Mouse (Mus musculus): Measurements from ENCODE around the gene Pth1r. TPM values are rescaled to one million over a fixed set of nuclear protein-coding genes. Genes with fewer than 3 reads are reported as not detected.

Pth1r gene
- polyA plus RNA-seq (2017; shearing (Covaris generic)), result not detected

GRCm38 (mm10) chr9:110746961-110747360 lies at the start of gene Pth1r:
TSS of gene Pth1r (minus strand) at chr9:110747145.

GRCm38 (mm10) chr9:110741711-110742294 lies 5.1 kb downstream of the Pth1r start, which contains the start of gene Myl3:
TSS of gene Myl3 (plus strand) at chr9:110741861.

Other genes with a start within 250 kb of the Pth1r start
- gene Setd2, start 214.5 kb downstream of the Pth1r start, polyA plus RNA-seq (2017; shearing (Covaris generic)), result 29.3 TPM
- gene Nradd, start 122.7 kb downstream of the Pth1r start, polyA plus RNA-seq (2017; shearing (Covaris generic)), result 3.6 TPM
- gene Nbeal2, start 93.0 kb downstream of the Pth1r start, polyA plus RNA-seq (2017; shearing (Covaris generic)), result 64.3 TPM
- 275 TPM for gene Ccdc12, start 90.6 kb downstream of the Pth1r start, polyA plus RNA-seq (2017; shearing (Covaris generic))
- gene Myl3, start 5.3 kb downstream of the Pth1r start, polyA plus RNA-seq (2017; shearing (Covaris generic)), result not detected
- not detected for gene Prss42, start 51.0 kb upstream of the Pth1r start, polyA plus RNA-seq (2017; shearing (Covaris generic))
- gene Prss44, start 66.8 kb upstream of the Pth1r start, polyA plus RNA-seq (2017; shearing (Covaris generic)), result not detected
- not detected for gene Prss43, start 79.5 kb upstream of the Pth1r start, polyA plus RNA-seq (2017; shearing (Covaris generic))
- not detected for gene Prss45, start 87.4 kb upstream of the Pth1r start, polyA plus RNA-seq (2017; shearing (Covaris generic))
- gene Prss46, start 97.4 kb upstream of the Pth1r start, polyA plus RNA-seq (2017; shearing (Covaris generic)), result not detected
- gene Prss50, start 110.8 kb upstream of the Pth1r start, polyA plus RNA-seq (2017; shearing (Covaris generic)), result 0.60 TPM
- 40.7 TPM for gene Als2cl, start 132.7 kb upstream of the Pth1r start, polyA plus RNA-seq (2017; shearing (Covaris generic))
- 4.4 TPM for gene Tmie, start 133.0 kb upstream of the Pth1r start, polyA plus RNA-seq (2017; shearing (Covaris generic))
- not detected for gene Fam240a, start 169.7 kb upstream of the Pth1r start, polyA plus RNA-seq (2017; shearing (Covaris generic))
- gene Tdgf1, start 199.0 kb upstream of the Pth1r start, polyA plus RNA-seq (2017; shearing (Covaris generic)), result 1.5 TPM
- not detected for gene Lrrc2, start 204.4 kb upstream of the Pth1r start, polyA plus RNA-seq (2017; shearing (Covaris generic))
- gene Rtp3, start 243.4 kb upstream of the Pth1r start, polyA plus RNA-seq (2017; shearing (Covaris generic)), result not detected